Mouse (Mus musculus) liver, embryonic 11.5 days (tissue): ENCODE data around the gene Scaf1. TPM values are rescaled to one million over a fixed set of nuclear protein-coding genes. Genes with fewer than 3 reads are reported as not detected.

Source experiments
- ATAC-seq: fragments of 200-750 bp; cut with Nextera tagmentation; replicated peaks from 2 replicates; pipeline ENCODE4 v1.8.0; 2017; ENCODE audit warnings: moderate number of reproducible peaks, mild to moderate bottlenecking, moderate TSS enrichment, moderate library complexity; ENCODE audit not compliant: low FRiP score
- DNase-seq: peaks from one replicate; pipeline ENCODE4 v3.0.0-alpha.2; 2017; ENCODE audit warnings: low spot score
- H3K27ac ChIP-seq: fragments of 300-500 bp; sonication (generic); 2 replicates; pipeline ENCODE4 v1.5.1; 2014; ENCODE audit warnings: mild to moderate bottlenecking, low read depth, low read length, control low read depth
- H3K27me3 ChIP-seq: fragments of 300-500 bp; sonication (generic); replicated peaks from 2 replicates; pipeline ENCODE4 v1.6.1; 2014; ENCODE audit warnings: low read length, mixed read lengths; ENCODE audit not compliant: control insufficient read depth, insufficient read depth
- H3K36me3 ChIP-seq: fragments of 300-500 bp; sonication (generic); 2 replicates; pipeline ENCODE4 v1.6.1; 2014; ENCODE audit warnings: mild to moderate bottlenecking, low read length, moderate library complexity, mixed read lengths; ENCODE audit not compliant: control insufficient read depth, insufficient read depth
- H3K4me1 ChIP-seq: fragments of 300-500 bp; sonication (generic); replicated peaks from 2 replicates; pipeline ENCODE4 v1.6.1; 2014; ENCODE audit warnings: low read length, mixed read lengths; ENCODE audit not compliant: control insufficient read depth, insufficient read depth
- H3K4me2 ChIP-seq: fragments of 300-500 bp; sonication (generic); 2 replicates; pipeline ENCODE4 v1.6.1; 2014; ENCODE audit warnings: mild to moderate bottlenecking, control low read depth, moderate library complexity
- H3K4me3 ChIP-seq: fragments of 300-500 bp; sonication (generic); 2 replicates; pipeline ENCODE4 v1.5.1; 2014; ENCODE audit warnings: low read depth, low read length, control low read depth
- H3K9ac ChIP-seq: fragments of 300-500 bp; sonication (generic); 2 replicates; pipeline ENCODE4 v1.6.1; 2014; ENCODE audit warnings: low read depth, low read length, control low read depth
- H3K9me3 ChIP-seq: fragments of 300-500 bp; sonication (generic); 2 replicates; pipeline ENCODE4 v1.6.1; 2016; ENCODE audit warnings: low read length, inconsistent platforms, mixed read lengths; ENCODE audit not compliant: control insufficient read depth
- WGBS: fragments of 180-500 bp; shearing (Covaris S2); extraction: QIAGEN DNeasy Blood & Tissue Kit; methylation state at CpG from one replicate; pipeline ENCODE4 v1.1.7; 2014; 5-methylcytosine and 5-hydroxymethylcytosine counted together
- microRNA-seq: library from miRNA; unstranded; fragments of <30 nt; microRNA quantifications from one replicate; pipeline ENCODE4, GENCODE M21; 2017; ENCODE audit warnings: borderline number of aligned reads
- polyA plus RNA-seq: library from polyadenylated mRNA; unstranded; fragments of >200 nt; fragmentation: Nextera tagmentation; extraction: Ambion mirVana; gene quantifications from 2 replicates; pipeline ENCODE4 v1.2.1, GENCODE M21; 2014

The Scaf1 gene
- polyA plus RNA-seq, 1 experiment from 2014 or later, result 40.1 TPM

- DNase-seq (no peak), ATAC-seq (no peak)
- peaks cover 25% of the 10 kb centered on the region for H3K27me3 ChIP-seq
- H3K27ac ChIP-seq, result no peak overlapping the region
- no peak overlapping the region for H3K4me3 ChIP-seq
- no peak overlapping the region for H3K4me2 ChIP-seq
- H3K9me3 ChIP-seq, result no peaks in the 10 kb centered on the region
- WGBS, result 85% methylated on average over 12 of the region's 12 CpGs
- H3K36me3 ChIP-seq, result no peaks in the 10 kb centered on the region
- H3K9ac ChIP-seq, result no peak overlapping the region
- peaks cover 13% of the 10 kb centered on the region for H3K4me1 ChIP-seq
These were observed 61.9 kb downstream of the Scaf1 start for GRCm38 (mm10) chr7:44954091-44954885.

- H3K9ac ChIP-seq, result no peak overlapping the region
- WGBS, result 55% methylated on average over 14 of the region's 14 CpGs
- peaks cover 29% of the 10 kb centered on the region for H3K27me3 ChIP-seq
- H3K9me3 ChIP-seq, result no peaks in the 10 kb centered on the region
- ATAC-seq, result no peak
- no peak overlapping the region for H3K4me2 ChIP-seq
- H3K4me1 ChIP-seq, result peaks cover 13% of the 10 kb centered on the region
- no peaks in the 10 kb centered on the region for H3K36me3 ChIP-seq
- no peak overlapping the region for H3K4me3 ChIP-seq
- DNase-seq, result no peak
- no peak overlapping the region for H3K27ac ChIP-seq
These were observed 62.6 kb downstream of the Scaf1 start for GRCm38 (mm10) chr7:44953561-44953960.

Small RNA genes within 50 kb of the gene (microRNA-seq; reads per million reads assigned to microRNA genes)
- gene Mir7054, result 1.4 reads per million

Other genes starting within 250 kb of the Scaf1 start
- 85.7 and 91.4 TPM in 2 replicates for gene Nup62, start 200.3 kb downstream of the Scaf1 start, polyA plus RNA-seq
- gene Il4i1, start 200.0 kb downstream of the Scaf1 start, polyA plus RNA-seq, result 1.3 and 2.9 TPM in 2 replicates
- 3.9 and 4.2 TPM in 2 replicates for gene Atf5, start 199.7 kb downstream of the Scaf1 start, polyA plus RNA-seq
- 46.5 and 53.9 TPM in 2 replicates for gene Akt1s1, start 167.4 kb downstream of the Scaf1 start, polyA plus RNA-seq
- 50.5 and 53.3 TPM in 2 replicates for gene Tbc1d17, start 167.3 kb downstream of the Scaf1 start, polyA plus RNA-seq
- 30.9 and 32.5 TPM in 2 replicates for gene Pnkp, start 159.2 kb downstream of the Scaf1 start, polyA plus RNA-seq
- gene Ptov1, start 146.6 kb downstream of the Scaf1 start, polyA plus RNA-seq, result 162 and 164 TPM in 2 replicates
- 66.8 and 72.5 TPM in 2 replicates for gene Med25, start 123.7 kb downstream of the Scaf1 start, polyA plus RNA-seq
- gene Fuz, start 120.3 kb downstream of the Scaf1 start, polyA plus RNA-seq, result 15.5 and 17.6 TPM in 2 replicates
- gene Ap2a1, start 86.9 kb downstream of the Scaf1 start, polyA plus RNA-seq, result 100 and 111 TPM in 2 replicates
- 0.10 TPM in 1 of 2 replicates, not detected in the other for gene Tsks, start 73.2 kb downstream of the Scaf1 start, polyA plus RNA-seq
- 8.2 and 8.5 TPM in 2 replicates for gene Cpt1c, start 41.5 kb downstream of the Scaf1 start, polyA plus RNA-seq
- 175 and 186 TPM in 2 replicates for gene Prmt1, start 29.8 kb downstream of the Scaf1 start, polyA plus RNA-seq
- gene Irf3, start 18.7 kb downstream of the Scaf1 start, polyA plus RNA-seq, result 76.2 and 88.4 TPM in 2 replicates
- 39.6 and 41.1 TPM in 2 replicates for gene Bcl2l12, start 17.7 kb downstream of the Scaf1 start, polyA plus RNA-seq
- 19.3 and 21.6 TPM in 2 replicates for gene Rras, start 1.6 kb upstream of the Scaf1 start, polyA plus RNA-seq
- gene Prr12, start 36.5 kb upstream of the Scaf1 start, polyA plus RNA-seq, result 7.3 and 8.7 TPM in 2 replicates
- 60.9 and 63.0 TPM in 2 replicates for gene Nosip, start 46.1 kb upstream of the Scaf1 start, polyA plus RNA-seq
- 12.0 and 12.4 TPM in 2 replicates for gene Prrg2, start 46.3 kb upstream of the Scaf1 start, polyA plus RNA-seq
- 146 and 163 TPM in 2 replicates for gene Rcn3, start 75.9 kb upstream of the Scaf1 start, polyA plus RNA-seq
- 33.2 and 33.8 TPM in 2 replicates for gene Fcgrt, start 87.5 kb upstream of the Scaf1 start, polyA plus RNA-seq
- 2,085 and 2,209 TPM in 2 replicates for gene Rps11, start 108.1 kb upstream of the Scaf1 start, polyA plus RNA-seq
- 1,710 and 1,879 TPM in 2 replicates for gene Rpl13a, start 112.4 kb upstream of the Scaf1 start, polyA plus RNA-seq
- gene Gm45713, start 119.9 kb upstream of the Scaf1 start, polyA plus RNA-seq, result 0.41 and 1.1 TPM in 2 replicates
- 9.7 and 10.5 TPM in 2 replicates for gene Flt3l, start 120.1 kb upstream of the Scaf1 start, polyA plus RNA-seq
- gene Pih1d1, start 137.9 kb upstream of the Scaf1 start, polyA plus RNA-seq, result 86.2 and 87.7 TPM in 2 replicates
- 56.0 and 60.6 TPM in 2 replicates for gene Aldh16a1, start 138.2 kb upstream of the Scaf1 start, polyA plus RNA-seq
- gene Slc17a7, start 147.6 kb upstream of the Scaf1 start, polyA plus RNA-seq, result 0.57 and 0.74 TPM in 2 replicates
- gene Gfy, start 163.2 kb upstream of the Scaf1 start, polyA plus RNA-seq, result not detected in 2 replicates
- not detected in 2 replicates for gene Pth2, start 164.6 kb upstream of the Scaf1 start, polyA plus RNA-seq
- 0.17 and 0.53 TPM in 2 replicates for gene Ccdc155, start 188.5 kb upstream of the Scaf1 start, polyA plus RNA-seq
- 2.8 TPM in 2 replicates for gene Dkkl1, start 195.8 kb upstream of the Scaf1 start, polyA plus RNA-seq
- 69.3 and 75.9 TPM in 2 replicates for gene Tead2, start 199.4 kb upstream of the Scaf1 start, polyA plus RNA-seq
- 14.4 and 19.5 TPM in 2 replicates for gene Cd37, start 222.8 kb upstream of the Scaf1 start, polyA plus RNA-seq
- 0.19 TPM in 1 of 2 replicates, not detected in the other for gene Slc6a16, start 224.7 kb upstream of the Scaf1 start, polyA plus RNA-seq